22 mouse cellular contexts compared by ENCODE assay signal in genomic region chr11:107263838-107264237, GRCm38 (mm10).
DNase-seq lines count a peak whose midpoint lies in the region; ATAC-seq and TF ChIP-seq lines count a peak whose summit lies in the region.
"Had no signal": no experiment of that assay in that cellular context is flagged by ENCODE, and none has a peak within 500 bp of the region (broad histone marks: within the 10 kb centered on the region; RNA-seq: fewer than 3 reads in every experiment).

No protein-coding gene starts in this region.

- no peak for TF ChIP-seq POLR2A in CH12.LX (IDR thresholded peaks at IDR 0.05; ENCODE audit: low read depth, low read length)
- TF ChIP-seq POLR2A in kidney, adult 2 months (IDR thresholded peaks at IDR 0.05; ENCODE audit: low read depth, low read length), result no peak

- dilution Hi-C loops in CH12.LX (cut with MboI; ENCODE audit: extremely low pct_ligation_motif_present, extremely low pct_unique_long_range_greater_than_20kb, low sequenced_read_pairs), result no loop called here

- no peak overlapping the region for H3K4me2 ChIP-seq in liver, embryonic 13.5 days
- H3K4me2 ChIP-seq in CH12.LX (ENCODE audit: insufficient read depth, low read depth, poor library complexity, severe bottlenecking), result no peak overlapping the region
- H3K4me2 ChIP-seq in liver, embryonic 16.5 days (ENCODE audit: low read depth, low read length), result no peak overlapping the region
- H3K4me2 ChIP-seq: embryonic facial prominence, embryonic 12.5 days; forebrain, embryonic 13.5 days; forebrain, embryonic 15.5 days had no signal

- intact Hi-C loops in gastrocnemius, adult 2 months (cut with DNase I), result no loop called here
- intact Hi-C loops in gastrocnemius, postnatal 14 days (cut with DNase I; ENCODE audit: low total_unique reads), result no loop called here

- H3K27ac ChIP-seq in gastrocnemius, adult 2 months, result peak overlapping the region; percentile 9
- no peak overlapping the region for H3K27ac ChIP-seq in liver, embryonic 13.5 days
- H3K27ac ChIP-seq in CH12.LX (ENCODE audit: insufficient read depth, low read depth), result no peak overlapping the region
- H3K27ac ChIP-seq in liver, embryonic 16.5 days (ENCODE audit: low read length), result no peak overlapping the region
- no peak overlapping the region for H3K27ac ChIP-seq in kidney, adult 2 months (ENCODE audit: insufficient read depth, low read depth, low read length)
- H3K27ac ChIP-seq: embryonic facial prominence, embryonic 10.5 days; forebrain, embryonic 13.5 days had no signal

- no peaks in the 10 kb centered on the region for H3K27me3 ChIP-seq in liver, embryonic 13.5 days
- no peaks in the 10 kb centered on the region for H3K27me3 ChIP-seq in CH12.LX (replicated peaks)
- H3K27me3 ChIP-seq in liver, embryonic 16.5 days (ENCODE audit: control insufficient read depth, insufficient read depth, low read depth, low read length), result no peaks in the 10 kb centered on the region
- no peaks in the 10 kb centered on the region for H3K27me3 ChIP-seq in kidney, adult 2 months (replicated peaks; ENCODE audit: control insufficient read depth, insufficient read depth, low read length)
- H3K27me3 ChIP-seq: embryonic facial prominence, embryonic 12.5 days; forebrain, embryonic 13.5 days; forebrain, embryonic 15.5 days; Patski had no signal

- no peak overlapping the region for H3K4me3 ChIP-seq in gastrocnemius, adult 2 months
- no peak overlapping the region for H3K4me3 ChIP-seq in liver, embryonic 13.5 days (replicated peaks)
- H3K4me3 ChIP-seq in CH12.LX (replicated peaks in 1 of 3; ENCODE audit: low read depth in 2 of 3, low read length in 2 of 3, poor library complexity in 1 of 3), result no peak overlapping the region
- no peak overlapping the region for H3K4me3 ChIP-seq in liver, embryonic 16.5 days (ENCODE audit: low read depth, low read length)
- no peak overlapping the region for H3K4me3 ChIP-seq in kidney, adult 2 months (ENCODE audit: insufficient read depth, low read depth, low read length)
- H3K4me3 ChIP-seq: embryonic facial prominence, embryonic 10.5 days; embryonic facial prominence, embryonic 12.5 days; forebrain, embryonic 13.5 days; forebrain, embryonic 15.5 days had no signal

- H3K36me3 ChIP-seq in liver, embryonic 13.5 days, result peaks cover 7% of the 10 kb centered on the region; the same call in 1 of the 2 replicates
- no peaks in the 10 kb centered on the region for H3K36me3 ChIP-seq in CH12.LX (replicated peaks in 1 of 2; ENCODE audit: control insufficient read depth in 1 of 2, insufficient read depth in 1 of 2, low read length in 1 of 2)
- H3K36me3 ChIP-seq in liver, embryonic 16.5 days (ENCODE audit: control insufficient read depth, insufficient read depth), result no peaks in the 10 kb centered on the region
- no peaks in the 10 kb centered on the region for H3K36me3 ChIP-seq in kidney, adult 2 months (ENCODE audit: control insufficient read depth, insufficient read depth, low read length)
- H3K36me3 ChIP-seq: forebrain, embryonic 15.5 days had no signal

- peaks cover 7% of the 10 kb centered on the region; the same call in 1 of the 2 replicates for H3K9me3 ChIP-seq in liver, embryonic 13.5 days (replicated peaks)
- H3K9me3 ChIP-seq in CH12.LX (replicated peaks; ENCODE audit: low read length), result peaks cover 5% of the 10 kb centered on the region
- 0 out of 2 replicates have a peak, but pooled peaks cover 2% of the 10 kb centered on the region for H3K9me3 ChIP-seq in liver, embryonic 16.5 days (replicated peaks; ENCODE audit: control insufficient read depth, low read length)
- H3K9me3 ChIP-seq: embryonic facial prominence, embryonic 12.5 days; forebrain, embryonic 13.5 days; forebrain, embryonic 15.5 days had no signal

- peak; percentile 45 for ATAC-seq in liver, embryonic 13.5 days (ENCODE audit: low read depth)
- ATAC-seq in liver, embryonic 16.5 days (ENCODE audit: low read depth), result peak; percentile 69
- ATAC-seq: activated CD4-positive, CD25-positive, alpha-beta regulatory T cell, adult 4 months; forebrain, embryonic 13.5 days; forebrain, embryonic 15.5 days; Patski had no signal

- H3K4me1 ChIP-seq in liver, embryonic 13.5 days (replicated peaks), result 0 out of 2 replicates have a peak, but pooled peaks cover 4% of the 10 kb centered on the region
- H3K4me1 ChIP-seq in CH12.LX (ENCODE audit: control insufficient read depth in 1 of 2, insufficient read depth in 2 of 2), result peaks cover 3 to 5% of the 10 kb centered on the region in 2 experiments; a peak in 1 of 4 replicates
- H3K4me1 ChIP-seq in liver, embryonic 16.5 days (ENCODE audit: control insufficient read depth, low read depth, low read length), result no peaks in the 10 kb centered on the region
- H3K4me1 ChIP-seq in kidney, adult 2 months (ENCODE audit: control insufficient read depth, insufficient read depth, low read length), result no peaks in the 10 kb centered on the region; the same call in 1 of the 2 replicates

- H3K79me2 ChIP-seq in CH12.LX (replicated peaks; ENCODE audit: control insufficient read depth, extremely low read depth, insufficient read depth, poor library complexity, severe bottlenecking), result no peaks in the 10 kb centered on the region

- no peak for DNase-seq in gastrocnemius, adult 2 months
- no peak for DNase-seq in gastrocnemius, postnatal 14 days
- no peak for DNase-seq in liver, embryonic 13.5 days
- DNase-seq in liver, result no peak
- no peak for DNase-seq in CH12.LX (ENCODE audit: extremely low read depth)
- DNase-seq in kidney, adult 2 months, result no peak
- no peak for DNase-seq in B cell, adult 2 months
- DNase-seq: adrenal gland, adult 8-10 months; adrenal gland, postnatal 14 days; adrenal gland, postnatal 36 days; cerebellum, adult 11-12 months; cerebellum, adult 2 months; cerebellum, adult 9-10 months; cerebellum, postnatal 10 days; cerebellum, postnatal 25 days had no signal

- in situ Hi-C loops in CH12.LX (cut with MboI; ENCODE audit: low pct_ligation_motif_present, low pct_unique_long_range_greater_than_20kb, low sequenced_read_pairs), result no loop called here

- no peak for TF ChIP-seq CTCF in gastrocnemius, adult 2 months (IDR thresholded peaks at IDR 0.05)
- TF ChIP-seq CTCF in CH12.LX (conservative IDR thresholded peaks at IDR 0.05 in 1 of 2, IDR thresholded peaks at IDR 0.05 in 1 of 2; ENCODE audit: low read depth in 2 of 2, low read length in 2 of 2), result no peak
- TF ChIP-seq CTCF in kidney, adult 2 months (conservative IDR thresholded peaks at IDR 0.05; ENCODE audit: insufficient read depth, insufficient read length, low read depth, low read length), result no peak

- TF ChIP-seq RAD21 in CH12.LX (IDR thresholded peaks at IDR 0.05; ENCODE audit: low read depth, low read length), result no peak

- WGBS in liver, embryonic 13.5 days (ENCODE audit: insufficient replicate concordance), result 65% methylated on average over 9 of the region's 9 CpGs
- 57% methylated on average over 9 of the region's 9 CpGs for WGBS in liver, embryonic 16.5 days (ENCODE audit: insufficient replicate concordance)
- WGBS in kidney, adult 2 months, result 67% methylated on average over 9 of the region's 9 CpGs

- H3K9ac ChIP-seq in liver, embryonic 13.5 days, result no peak overlapping the region
- no peak overlapping the region for H3K9ac ChIP-seq in CH12.LX (ENCODE audit: insufficient read depth, low read depth)
- H3K9ac ChIP-seq in liver, embryonic 16.5 days (ENCODE audit: low read depth, low read length), result no peak overlapping the region
- H3K9ac ChIP-seq: embryonic facial prominence, embryonic 12.5 days; forebrain, embryonic 13.5 days; forebrain, embryonic 15.5 days had no signal

- TF ChIP-seq EP300 in CH12.LX (IDR thresholded peaks at IDR 0.05; ENCODE audit: low read length), result no peak

TF ChIP-seq in CH12.LX, 34 proteins besides CTCF, POLR2A, EP300 and RAD21:
- TF ChIP-seq ZMIZ1 (IDR thresholded peaks at IDR 0.05; ENCODE audit: low read depth, low read length) (no peak), BHLHE40 (IDR thresholded peaks at IDR 0.05; ENCODE audit: low read depth, low read length) (peak; percentile 44; the same call in 1 of the 2 replicates)
TF ChIP-seq in CH12.LX: peak in this region for 1.
